Mouse (Mus musculus): ENCODE results near the gene Mmp19.

Gene Mmp19

DNA sequence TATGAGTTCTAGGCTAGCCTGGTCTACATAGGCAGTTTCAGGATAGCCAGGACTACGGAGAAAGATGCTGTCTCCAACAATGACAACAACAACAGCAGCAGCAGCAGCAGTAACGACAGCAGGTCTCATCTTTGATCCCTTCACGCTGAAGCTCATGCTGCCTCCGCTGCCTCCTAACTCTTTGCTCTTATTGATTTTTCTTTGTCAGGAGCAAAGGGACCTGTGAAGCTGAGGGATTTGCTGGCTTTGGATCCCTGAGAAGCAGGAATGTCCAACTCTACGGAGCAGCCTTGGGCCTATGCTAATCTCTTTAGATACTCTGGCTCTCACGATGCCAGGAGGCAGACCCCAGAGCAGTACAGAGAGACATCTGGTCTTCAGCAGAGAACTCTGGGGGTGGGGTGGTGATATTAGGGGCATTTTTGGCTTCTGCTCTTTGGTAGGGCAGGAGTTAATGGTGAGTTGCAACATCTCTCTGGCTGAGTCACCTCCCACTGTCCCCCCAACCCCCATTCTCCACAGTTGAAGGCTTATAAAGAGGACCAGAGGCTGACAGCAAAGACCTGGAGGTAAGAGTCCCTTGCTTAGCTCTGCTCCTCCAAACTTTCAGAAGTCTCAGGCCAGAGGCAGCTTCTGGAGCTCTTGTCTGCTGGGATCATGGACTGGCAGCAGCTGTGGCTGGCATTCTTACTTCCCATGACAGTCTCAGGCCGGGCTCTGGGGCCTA lies at the start of gene Mmp19:
Gene Mmp19 (plus strand): TSS at position 513 of the 727 bp plus-strand sequence.
- no peak for DNase-seq (ENCODE audit: low read depth, low spot score)

- peak; percentile 76 for DNase-seq (ENCODE audit: low read depth, low spot score)
These were observed 48.1 kb upstream of the Mmp19 start for GRCm38 (mm10) chr10:128742616-128743015.

- no peak for DNase-seq (ENCODE audit: low read depth, low spot score)
These were observed 47.5 kb upstream of the Mmp19 start for GRCm38 (mm10) chr10:128743235-128743634.

DNA sequence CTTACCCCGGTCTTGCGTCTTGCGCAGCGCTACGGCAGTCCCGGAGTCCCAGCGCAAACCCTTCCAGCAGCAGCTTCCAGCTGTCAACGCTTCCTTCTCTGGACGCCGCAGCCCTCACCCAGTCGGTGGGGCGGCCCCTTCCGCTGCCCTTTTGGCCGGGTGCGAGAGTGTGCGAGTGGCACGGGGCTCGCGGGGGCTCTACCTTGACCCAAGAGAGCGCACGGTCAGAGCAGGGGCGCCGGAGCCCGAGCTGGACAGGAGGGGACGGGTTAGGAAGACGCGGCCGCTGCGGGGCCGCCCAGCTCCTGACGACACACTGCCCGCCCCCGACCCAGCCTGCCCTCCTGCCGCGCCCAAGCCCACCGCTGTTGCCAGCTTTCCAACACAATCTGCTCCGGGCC lies 46.9 kb upstream of the Mmp19 start:
- peak; percentile 25 for DNase-seq (ENCODE audit: low read depth, low spot score)

DNA sequence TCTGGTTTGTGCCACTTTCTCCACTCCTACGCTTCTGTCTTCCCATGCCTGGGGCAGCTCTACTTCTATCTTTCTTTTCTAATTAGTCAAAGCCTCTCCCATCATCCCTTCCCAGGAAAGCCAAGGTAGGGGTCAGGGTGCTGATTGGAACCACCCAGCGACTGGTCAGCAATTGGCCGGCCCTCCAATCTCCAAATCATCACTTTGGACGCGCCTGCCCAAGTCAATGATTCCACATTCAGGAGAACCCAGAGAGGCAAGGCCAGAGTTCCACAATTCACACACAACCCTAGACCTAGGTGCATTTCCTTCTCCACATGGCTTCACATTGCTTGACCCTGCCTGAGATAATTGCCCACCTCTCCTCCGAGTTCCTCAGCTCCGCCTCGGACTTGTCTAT lies 46.5 kb upstream of the Mmp19 start:
- DNase-seq (ENCODE audit: low read depth, low spot score): no peak

- DNase-seq (ENCODE audit: low read depth, low spot score): peak; percentile 48
These were observed 45.8 kb upstream of the Mmp19 start, which contains the start of gene Dgka for GRCm38 (mm10) chr10:128744680-128745601. Gene Dgka, minus strand, starts transcription at chr10:128744855.

GRCm38 (mm10) chr10:128745946-128746613 lies 44.6 kb upstream of the Mmp19 start:
- DNase-seq (ENCODE audit: low read depth, low spot score): peak; percentile 30

- no peak for DNase-seq (ENCODE audit: low read depth, low spot score)
These were observed 43.6 kb upstream of the Mmp19 start for GRCm38 (mm10) chr10:128746972-128747645.

DNA sequence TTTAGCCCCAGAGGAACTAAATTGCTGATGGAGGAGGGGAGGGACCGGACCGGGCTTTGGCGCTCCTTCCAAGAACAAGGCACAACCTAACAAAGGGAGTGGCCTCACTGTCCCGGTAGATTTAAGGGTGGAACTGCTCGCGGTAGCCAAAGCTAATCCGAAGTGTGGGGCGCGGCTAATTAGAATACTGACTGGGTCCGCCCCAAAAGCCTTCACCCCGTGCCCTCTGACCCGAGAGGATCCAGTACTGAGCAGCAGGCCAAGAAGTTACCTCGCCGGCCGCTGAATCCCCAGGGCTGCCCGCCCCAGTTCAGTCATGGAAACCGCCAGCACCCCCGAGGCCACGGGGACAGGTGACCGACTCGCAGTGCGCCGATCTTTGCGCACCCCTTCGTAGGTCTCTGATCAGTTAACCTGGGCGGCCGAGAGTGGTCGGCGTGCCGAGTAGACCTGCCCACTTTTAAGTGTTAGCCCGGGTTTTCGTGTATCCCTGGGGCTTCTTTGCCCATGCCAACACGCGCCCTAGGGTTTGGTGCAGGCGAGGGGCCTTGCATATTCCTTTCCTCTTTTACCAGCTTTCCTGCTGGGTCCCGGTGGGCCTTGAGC lies 43.0 kb upstream of the Mmp19 start, which contains the start of gene Pym1:
Gene Pym1 (plus strand): TSS at position 244 of the 606 bp plus-strand sequence.
- peak; percentile 96 for DNase-seq (ENCODE audit: low read depth, low spot score)

DNA sequence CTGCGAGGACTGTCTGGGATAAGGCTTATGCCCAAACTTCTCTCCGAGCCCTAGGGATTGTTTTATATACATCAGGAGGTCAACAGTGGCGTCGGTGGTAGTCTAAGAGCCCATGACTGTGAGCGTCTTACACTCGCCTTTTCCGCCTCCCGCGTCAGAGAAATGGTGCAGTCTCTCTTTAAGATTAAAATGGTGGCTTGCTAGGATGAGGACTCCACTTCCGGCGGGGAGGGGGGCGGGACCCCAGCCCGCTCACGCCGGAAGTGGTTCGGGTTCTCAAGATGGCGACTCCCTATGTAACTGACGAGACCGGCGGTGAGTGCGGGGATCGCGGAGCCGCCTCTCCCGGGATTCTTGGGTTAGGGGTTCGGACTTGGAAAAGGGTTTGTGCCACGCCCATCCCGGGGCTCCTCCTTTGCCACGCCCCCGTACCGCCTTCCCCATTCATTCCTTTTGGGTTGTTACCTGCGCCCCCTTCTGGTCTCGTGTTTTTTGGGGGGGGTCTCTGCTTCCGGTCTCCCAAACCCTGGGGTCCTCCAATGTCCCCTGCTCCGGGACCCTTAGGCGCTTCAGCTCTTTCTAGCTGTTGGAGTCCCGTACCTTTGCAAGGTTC lies 42.4 kb upstream of the Mmp19 start:
- peak; percentile 93 for DNase-seq (ENCODE audit: low read depth, low spot score)

GRCm38 (mm10) chr10:128772895-128773294 lies 17.8 kb upstream of the Mmp19 start:
- DNase-seq (ENCODE audit: low read depth, low spot score): no peak

GRCm38 (mm10) chr10:128773685-128774084 lies 17.0 kb upstream of the Mmp19 start:
- DNase-seq (ENCODE audit: low read depth, low spot score): peak; percentile 57

GRCm38 (mm10) chr10:128778441-128778840 lies 12.3 kb upstream of the Mmp19 start:
- no peak for DNase-seq (ENCODE audit: low read depth, low spot score)

DNA sequence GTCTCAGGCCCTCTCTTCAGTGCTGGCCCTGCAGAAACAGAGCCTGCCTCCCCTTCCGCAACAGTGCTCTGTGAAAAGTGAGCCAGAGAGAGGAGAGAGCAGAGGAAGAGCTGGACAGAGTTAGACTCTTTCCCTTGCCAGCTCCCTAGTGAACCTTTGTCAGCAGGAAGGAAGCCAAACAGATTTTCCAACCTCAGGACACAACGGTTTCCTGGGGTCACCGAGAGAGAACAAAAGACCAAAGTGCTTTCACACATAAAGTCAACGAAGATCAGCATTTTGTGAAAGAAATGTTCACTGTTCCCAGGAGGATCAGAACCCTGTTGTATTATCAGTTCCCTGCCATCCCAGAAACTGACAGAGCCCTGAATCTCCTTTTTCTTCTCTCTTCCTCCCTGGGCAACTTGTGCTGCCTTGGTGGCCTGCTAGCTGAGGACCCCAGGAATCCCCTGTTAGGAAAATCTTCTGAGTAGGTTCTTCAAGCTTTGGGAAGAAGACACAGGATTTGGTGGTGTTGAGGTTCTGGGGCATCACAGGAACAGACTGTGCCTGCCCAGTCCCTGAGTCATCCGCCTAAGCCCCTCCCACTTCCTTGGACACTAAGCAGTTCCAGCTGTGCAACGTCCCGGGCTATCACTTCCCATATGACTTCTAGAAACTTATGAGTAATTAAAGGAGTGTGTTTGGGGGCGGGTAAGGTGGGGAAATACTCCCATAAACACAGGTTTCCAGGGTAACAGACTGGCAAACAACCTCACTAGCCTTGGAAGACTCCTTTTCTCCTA lies 11.5 kb upstream of the Mmp19 start:
- DNase-seq (ENCODE audit: low read depth, low spot score): no peak

GRCm38 (mm10) chr10:128780200-128780599 lies 10.5 kb upstream of the Mmp19 start:
- no peak for DNase-seq (ENCODE audit: low read depth, low spot score)

DNA sequence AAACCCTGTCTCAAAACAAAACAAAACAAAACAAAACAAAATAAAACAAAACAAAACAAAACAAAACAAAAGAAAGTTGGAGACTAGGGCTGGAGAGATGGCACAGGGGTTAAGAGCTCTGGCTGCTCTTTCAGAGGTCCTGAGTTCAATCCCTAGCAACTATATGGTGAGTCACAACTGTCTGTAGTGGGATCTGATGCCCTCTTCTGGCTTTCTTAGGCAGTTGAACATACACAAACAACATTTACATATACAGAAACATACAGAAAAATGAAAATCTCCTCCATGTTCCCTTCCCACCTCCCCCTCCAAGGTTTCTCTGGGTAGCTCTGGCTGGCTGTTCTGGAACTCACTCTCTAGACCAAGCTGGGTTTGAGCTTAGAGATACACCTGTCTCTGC lies 1.3 kb downstream of the Mmp19 start:
- DNase-seq (ENCODE audit: low read depth, low spot score): no peak

DNA sequence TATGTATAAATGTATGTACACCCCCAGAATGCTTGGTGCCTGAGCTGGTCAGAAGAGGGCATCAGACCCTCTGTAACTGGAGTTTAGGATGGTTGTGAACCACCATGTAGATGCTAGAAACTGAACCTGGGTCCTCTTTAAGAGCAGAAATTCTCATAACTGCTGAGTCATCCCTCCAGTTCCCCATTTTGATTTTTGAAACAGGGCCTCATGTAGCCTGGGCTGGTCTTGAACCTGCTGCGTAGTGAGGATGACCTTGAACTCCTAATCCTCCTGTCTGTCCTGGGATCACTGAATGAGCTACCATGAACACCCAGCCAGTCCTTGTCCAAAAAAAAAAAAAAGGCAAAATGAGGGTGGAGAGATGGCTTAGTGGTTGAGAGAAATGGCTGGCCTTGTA lies 2.5 kb downstream of the Mmp19 start:
- DNase-seq (ENCODE audit: low read depth, low spot score): no peak

- no peak for DNase-seq (ENCODE audit: low read depth, low spot score)
These were observed 3.7 kb downstream of the Mmp19 start for GRCm38 (mm10) chr10:128794391-128794790.

- no peak for DNase-seq (ENCODE audit: low read depth, low spot score)
These were observed 4.9 kb downstream of the Mmp19 start for GRCm38 (mm10) chr10:128795581-128795980.

DNA sequence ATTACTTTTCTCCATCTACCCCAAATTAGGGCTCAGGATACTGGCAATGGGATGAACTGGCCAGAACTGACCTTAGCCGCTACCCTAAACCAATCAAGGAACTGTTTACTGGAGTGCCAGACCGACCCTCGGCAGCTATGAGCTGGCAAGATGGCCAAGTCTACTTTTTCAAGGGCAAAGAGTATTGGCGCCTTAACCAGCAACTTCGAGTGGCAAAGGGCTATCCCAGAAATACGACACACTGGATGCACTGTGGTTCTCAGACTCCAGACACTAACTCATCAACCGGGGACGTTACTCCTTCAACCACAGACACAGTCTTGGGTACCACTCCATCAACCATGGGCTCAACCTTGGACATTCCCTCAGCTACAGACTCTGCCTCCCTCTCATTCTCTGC lies 8.0 kb downstream of the Mmp19 start:
- DNase-seq (ENCODE audit: low read depth, low spot score): no peak

Measured in ES-CJ7 (cell line).